Mouse (Mus musculus) C2C12 (cell line): ENCODE data around the gene Snrnp70. TPM values are rescaled to one million over a fixed set of nuclear protein-coding genes. Genes with fewer than 3 reads are reported as not detected.

Source experiments
- H3K27me3 ChIP-seq: one replicate; pipeline ENCODE4 v1.6.1; 2011; ENCODE audit not compliant: control insufficient read depth, insufficient read depth, insufficient read length
- H3K36me3 ChIP-seq: one replicate; pipeline ENCODE4 v1.6.1; 2011; ENCODE audit not compliant: control insufficient read depth, insufficient read depth
- H3K4me3 ChIP-seq: one replicate; pipeline ENCODE4 v1.5.1; 2011; ENCODE audit warnings: mild to moderate bottlenecking, control low read depth; ENCODE audit not compliant: poor library complexity, insufficient read depth, severe bottlenecking
- H3K79me2 ChIP-seq: one replicate; pipeline ENCODE4 v1.6.1; 2011; ENCODE audit not compliant: control insufficient read depth, insufficient read depth
- H3K79me3 ChIP-seq: one replicate; pipeline ENCODE4 v1.6.1; 2011; ENCODE audit warnings: low read depth, control low read depth
- H3ac ChIP-seq: one replicate; pipeline ENCODE3; 2011; ENCODE audit warnings: low read depth; ENCODE audit not compliant: control insufficient read depth, insufficient read length
- CEBPB ChIP-seq: IDR thresholded peaks from one replicate; pipeline ENCODE4 v1.6.1; 2011; ENCODE audit warnings: low read depth, mild to moderate bottlenecking, control low read depth, moderate library complexity
- CTCF ChIP-seq: IDR thresholded peaks from one replicate; pipeline ENCODE4 v1.5.1; 2011; ENCODE audit not compliant: control insufficient read depth, insufficient read depth, insufficient read length
- FOSL1 ChIP-seq: IDR thresholded peaks from one replicate; pipeline ENCODE4 v1.8.0; 2011; ENCODE audit warnings: mild to moderate bottlenecking, low read length; ENCODE audit not compliant: poor library complexity, insufficient read depth, severe bottlenecking
- MAX ChIP-seq: IDR thresholded peaks from one replicate; pipeline ENCODE4 v1.6.1; 2011; ENCODE audit warnings: mild to moderate bottlenecking, control low read depth
- MYOD1 ChIP-seq: IDR thresholded peaks from one replicate; pipeline ENCODE4 v1.6.1; 2011; ENCODE audit warnings: low read depth; ENCODE audit not compliant: control insufficient read depth, insufficient read length
- MYOG ChIP-seq: IDR thresholded peaks from one replicate; pipeline ENCODE4 v1.6.1; 2011; ENCODE audit not compliant: control insufficient read depth, insufficient read length; ENCODE audit errors: extremely low read depth
- USF1 ChIP-seq: IDR thresholded peaks from one replicate; pipeline ENCODE4 v1.6.1; 2011; ENCODE audit warnings: low read depth, mild to moderate bottlenecking, control low read depth, moderate library complexity
- polyA plus RNA-seq: library from polyadenylated mRNA; unstranded; fragments of >200 nt; fragmentation: generic; extraction: Trizol; gene quantifications from one replicate; pipeline ENCODE4 v1.2.1, GENCODE M21; 2012; ENCODE audit warnings: missing spikeins

Gene Snrnp70
- polyA plus RNA-seq, 1 experiment: 321 TPM

DNA sequence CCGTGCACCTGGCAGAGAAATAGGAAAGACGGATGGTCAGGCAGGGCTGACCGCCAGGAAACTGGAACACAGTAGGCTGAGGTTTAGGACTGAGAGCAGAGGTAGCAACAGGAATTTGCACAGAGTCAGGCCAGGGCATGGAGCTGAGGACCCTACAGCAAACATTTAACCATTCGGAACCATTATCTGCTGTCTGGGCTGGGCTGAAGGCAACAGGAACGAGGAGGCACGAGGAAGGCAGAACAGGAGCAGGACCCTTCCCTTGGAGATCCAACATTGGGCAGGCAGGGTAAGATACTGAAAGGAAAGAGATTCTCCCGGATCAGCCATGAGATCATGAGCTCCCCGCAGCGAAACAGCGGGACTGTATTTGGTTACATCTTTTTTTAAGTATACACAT is 12.3 kb upstream of the Snrnp70 start:
- Histone ChIP-seq H3K79me2 (no peaks in the 10 kb centered on the region), H3K4me3 (no peak overlapping the region), H3K27me3 (peaks cover 31% of the 10 kb centered on the region), H3ac (no peak overlapping the region), H3K36me3 (no peaks in the 10 kb centered on the region), H3K79me3 (no peaks in the 10 kb centered on the region)
- TF ChIP-seq MYOG (no peak), CTCF (no peak), USF1 (no peak), MYOD1 (no peak), MAX (no peak), FOSL1 (no peak), CEBPB (no peak)

DNA sequence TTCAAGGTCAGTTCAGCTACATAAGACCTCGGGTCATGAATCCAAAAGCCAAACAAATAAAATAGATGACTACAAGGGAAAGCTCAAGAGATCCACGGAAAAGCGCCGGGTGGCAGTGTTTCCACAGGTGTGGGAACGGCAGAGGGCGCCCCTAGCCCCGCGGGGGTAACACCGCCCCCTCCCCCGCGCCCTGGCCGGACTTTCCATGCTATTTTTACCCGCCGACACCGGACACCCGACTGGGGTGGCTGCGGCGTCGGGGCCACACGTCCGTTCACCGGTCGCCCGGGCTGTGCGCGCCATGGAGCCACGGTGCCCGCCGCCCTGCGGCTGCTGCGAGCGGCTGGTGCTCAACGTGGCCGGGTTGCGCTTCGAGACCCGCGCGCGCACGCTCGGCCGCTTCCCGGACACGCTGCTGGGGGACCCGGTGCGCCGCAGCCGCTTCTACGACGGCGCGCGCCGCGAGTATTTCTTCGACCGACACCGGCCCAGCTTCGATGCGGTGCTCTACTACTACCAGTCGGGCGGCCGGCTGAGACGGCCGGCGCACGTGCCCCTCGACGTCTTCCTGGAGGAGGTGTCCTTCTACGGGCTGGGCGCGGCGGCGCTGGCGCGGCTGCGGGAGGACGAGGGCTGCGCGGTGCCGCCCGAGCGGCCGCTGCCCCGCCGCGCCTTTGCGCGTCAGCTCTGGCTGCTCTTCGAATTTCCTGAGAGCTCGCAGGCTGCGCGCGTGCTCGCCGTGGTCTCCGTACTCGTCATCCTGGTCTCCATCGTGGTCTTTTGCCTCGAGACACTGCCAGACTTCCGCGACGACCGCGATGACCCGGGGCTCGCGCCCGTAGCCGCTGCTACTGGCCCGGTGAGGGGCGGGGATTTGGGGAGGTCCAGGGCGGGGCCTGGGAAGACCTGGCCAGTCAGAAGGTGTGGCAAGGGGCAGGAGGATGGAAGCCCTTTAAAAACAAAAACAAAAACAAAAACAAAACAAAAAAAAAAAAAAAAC is 10.9 kb upstream of the Snrnp70 start:
- no peak overlapping the region for H3K4me3 ChIP-seq
- H3K79me2 ChIP-seq: no peaks in the 10 kb centered on the region
- TF ChIP-seq CTCF: peak; percentile 14
- no peak for TF ChIP-seq MYOD1
- peaks cover 31% of the 10 kb centered on the region for H3K27me3 ChIP-seq
- H3K36me3 ChIP-seq: no peaks in the 10 kb centered on the region
- no peaks in the 10 kb centered on the region for H3K79me3 ChIP-seq
- H3ac ChIP-seq: no peak overlapping the region

- Histone ChIP-seq H3K36me3 (no peaks in the 10 kb centered on the region), H3ac (no peak within 1 kb of the TSS), H3K79me2 (no peaks in the 10 kb centered on the region), H3K27me3 (peaks cover 31% of the 10 kb centered on the region), H3K79me3 (no peaks in the 10 kb centered on the region), H3K4me3 (no peak within 1 kb of the TSS)
- TF ChIP-seq MYOD1: no peak
- TF ChIP-seq CTCF: peak; percentile 64
- no peak for TF ChIP-seq USF1
- TF ChIP-seq FOSL1: no peak
- TF ChIP-seq MAX: no peak
Observed at GRCm38 (mm10) chr7:45405091-45406075, 9.8 kb upstream of the Snrnp70 start, which contains the start of gene Kcna7. Gene Kcna7, plus strand, starts transcription at chr7:45405653.

- H3K4me3 ChIP-seq: no peak overlapping the region
- H3K79me3 ChIP-seq: no peaks in the 10 kb centered on the region
- peaks cover 21% of the 10 kb centered on the region for H3K27me3 ChIP-seq
- no peaks in the 10 kb centered on the region for H3K79me2 ChIP-seq
- peak; percentile 73 for TF ChIP-seq MAX
- no peak for TF ChIP-seq FOSL1
- peak; percentile 75 for TF ChIP-seq USF1
- no peak for TF ChIP-seq CTCF
- TF ChIP-seq CEBPB: no peak
- no peak for TF ChIP-seq MYOD1
- no peak for TF ChIP-seq MYOG
- no peaks in the 10 kb centered on the region for H3K36me3 ChIP-seq
- no peak overlapping the region for H3ac ChIP-seq
Observed at GRCm38 (mm10) chr7:45403532-45404261, 8.2 kb upstream of the Snrnp70 start.

DNA sequence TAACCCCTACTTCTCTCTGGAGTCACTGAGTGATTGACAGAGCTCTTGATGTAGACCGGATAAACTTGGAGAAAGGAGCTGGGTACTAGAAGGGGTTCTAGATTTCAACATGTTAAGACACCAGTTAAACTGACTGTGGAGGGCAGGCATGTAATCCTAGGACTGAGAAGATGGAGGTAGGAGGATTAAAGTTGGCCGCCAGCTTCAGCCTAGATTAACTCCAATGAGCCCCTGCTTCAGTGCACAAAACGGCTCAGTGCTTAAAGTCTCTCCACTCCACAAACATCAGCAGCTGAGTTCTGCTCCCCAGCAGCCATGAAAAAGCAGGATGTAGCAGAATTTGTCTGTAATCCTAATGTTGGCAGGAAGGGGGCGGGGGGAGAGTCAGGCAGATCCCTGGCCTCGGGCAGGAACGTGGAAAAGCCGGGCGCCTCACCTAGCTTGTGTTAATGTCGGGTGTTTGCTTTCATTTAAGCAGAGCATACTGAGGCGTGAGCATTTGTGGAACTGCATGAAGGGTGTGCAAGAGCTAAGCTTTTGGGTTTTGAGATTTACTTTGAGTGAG is 6.1 kb upstream of the Snrnp70 start:
- TF ChIP-seq CTCF: no peak
- no peak for TF ChIP-seq MAX
- no peak for TF ChIP-seq MYOG
- no peak for TF ChIP-seq USF1
- TF ChIP-seq FOSL1: no peak
- TF ChIP-seq MYOD1: no peak
- no peak for TF ChIP-seq CEBPB
- H3ac ChIP-seq: no peak overlapping the region
- H3K79me2 ChIP-seq: no peaks in the 10 kb centered on the region
- no peaks in the 10 kb centered on the region for H3K36me3 ChIP-seq
- H3K27me3 ChIP-seq: peaks cover 8% of the 10 kb centered on the region
- H3K4me3 ChIP-seq: no peak overlapping the region
- H3K79me3 ChIP-seq: no peaks in the 10 kb centered on the region
